11 mouse cellular contexts compared by ENCODE assay signal in the genomic region with DNA sequence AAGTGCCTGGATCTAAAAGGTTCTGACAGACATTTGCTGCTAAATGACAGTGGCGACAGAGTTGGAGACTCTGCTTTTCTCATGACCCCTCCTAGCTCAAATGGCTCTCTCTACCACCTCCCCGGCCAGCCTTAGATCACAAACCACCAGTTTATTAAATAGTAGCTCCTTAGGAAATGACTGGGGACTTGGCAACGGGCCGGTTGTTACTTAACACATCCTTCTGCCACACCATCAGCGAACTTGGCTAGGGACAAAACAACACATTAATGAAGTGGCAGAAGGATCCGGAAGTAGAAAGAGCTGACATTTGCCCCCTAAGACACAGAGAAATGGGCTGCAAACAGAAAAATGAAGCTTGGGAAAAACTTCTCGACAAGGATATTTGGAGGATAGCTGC.
DNase-seq lines count a peak whose midpoint lies in the region; ATAC-seq and TF ChIP-seq lines count a peak whose summit lies in the region.
"Had no signal": no experiment of that assay in that cellular context is flagged by ENCODE, and none has a peak within 500 bp of the region (broad histone marks: within the 10 kb centered on the region; RNA-seq: fewer than 3 reads in every experiment).

No protein-coding gene starts in this region.

- no peak for DNase-seq in forebrain, embryonic 10.5 days (ENCODE audit: extremely low spot score, low spot score)
- DNase-seq in kidney, adult 2 months = peak; percentile 82
- no peak for DNase-seq in thymus, postnatal 10 days (ENCODE audit: low spot score in 2 of 2)
- no peak for DNase-seq in spleen, postnatal 14 days (ENCODE audit: low spot score in 2 of 2)
- no peak for DNase-seq in yolk sac, embryonic 10.5 days (ENCODE audit: low spot score)
- DNase-seq: cerebellum, adult 11-12 months had no signal

- ATAC-seq in forebrain, embryonic 16.5 days = no peak
- 0 out of 2 replicates have a peak, but pooled peaks have one; percentile 17 for ATAC-seq in common myeloid progenitor, adult 5-6 weeks (replicated peaks; ENCODE audit: low read depth, poor library complexity, severe bottlenecking)
- peak; percentile 84 for ATAC-seq in lung, embryonic 16.5 days (ENCODE audit: low read depth)

- TF ChIP-seq POLR2A in kidney, adult 2 months (IDR thresholded peaks at IDR 0.05; ENCODE audit: low read depth, low read length) = no peak

- H3K9ac ChIP-seq in forebrain, embryonic 16.5 days (replicated peaks; ENCODE audit: low read depth, low read length) = no peak overlapping the region
- H3K9ac ChIP-seq in lung, embryonic 16.5 days (ENCODE audit: low read length) = no peak overlapping the region
- H3K9ac ChIP-seq: forebrain, embryonic 12.5 days; midbrain, embryonic 12.5 days had no signal

- no peak overlapping the region for H3K4me2 ChIP-seq in forebrain, embryonic 16.5 days (ENCODE audit: low read length)
- 0 out of 2 replicates have a peak overlapping the region, but pooled peaks have one; percentile 19 for H3K4me2 ChIP-seq in lung, embryonic 16.5 days (ENCODE audit: low read depth, low read length)
- H3K4me2 ChIP-seq: forebrain, embryonic 12.5 days; midbrain, embryonic 12.5 days had no signal

- H3K4me1 ChIP-seq in forebrain, embryonic 10.5 days = peaks cover 59% of the 10 kb centered on the region
- H3K4me1 ChIP-seq in forebrain, embryonic 16.5 days (replicated peaks; ENCODE audit: control insufficient read depth, insufficient read depth, low read length) = peaks cover 7% of the 10 kb centered on the region
- H3K4me1 ChIP-seq in kidney, adult 2 months (ENCODE audit: control insufficient read depth, insufficient read depth, low read length) = 0 out of 2 replicates have a peak, but pooled peaks cover 8% of the 10 kb centered on the region
- peaks cover 54% of the 10 kb centered on the region for H3K4me1 ChIP-seq in lung, embryonic 16.5 days (replicated peaks; ENCODE audit: control insufficient read depth, insufficient read depth, low read length)

- no peak for TF ChIP-seq CTCF in kidney, adult 2 months (conservative IDR thresholded peaks at IDR 0.05; ENCODE audit: insufficient read depth, insufficient read length, low read depth, low read length)

- H3K27me3 ChIP-seq in forebrain, embryonic 10.5 days (ENCODE audit: poor library complexity, severe bottlenecking) = no peaks in the 10 kb centered on the region
- no peaks in the 10 kb centered on the region for H3K27me3 ChIP-seq in forebrain, embryonic 16.5 days (replicated peaks; ENCODE audit: control insufficient read depth, insufficient read depth, low read length)
- H3K27me3 ChIP-seq in kidney, adult 2 months (replicated peaks; ENCODE audit: control insufficient read depth, insufficient read depth, low read length) = no peaks in the 10 kb centered on the region
- H3K27me3 ChIP-seq in lung, embryonic 16.5 days (ENCODE audit: control insufficient read depth, insufficient read depth, low read depth, low read length) = no peaks in the 10 kb centered on the region
- H3K27me3 ChIP-seq: forebrain, embryonic 12.5 days; midbrain, embryonic 12.5 days had no signal

- 0 out of 2 replicates have a peak overlapping the region, but pooled peaks have one; percentile 20 for H3K27ac ChIP-seq in forebrain, embryonic 10.5 days
- no peak overlapping the region for H3K27ac ChIP-seq in forebrain, embryonic 16.5 days (ENCODE audit: low read length)
- H3K27ac ChIP-seq in kidney, adult 2 months (ENCODE audit: insufficient read depth, low read depth, low read length) = peak overlapping the region; percentile 32; the same call in 1 of the 2 replicates
- peak overlapping the region; percentile 86 for H3K27ac ChIP-seq in lung, embryonic 16.5 days (ENCODE audit: low read length)
- H3K27ac ChIP-seq: forebrain, embryonic 12.5 days; midbrain, embryonic 12.5 days had no signal

- H3K4me3 ChIP-seq in forebrain, embryonic 10.5 days = no peak overlapping the region
- H3K4me3 ChIP-seq in forebrain, embryonic 16.5 days (replicated peaks; ENCODE audit: low read length) = no peak overlapping the region
- no peak overlapping the region for H3K4me3 ChIP-seq in kidney, adult 2 months (ENCODE audit: insufficient read depth, low read depth, low read length)
- no peak overlapping the region for H3K4me3 ChIP-seq in lung, embryonic 16.5 days (ENCODE audit: low read length)
- H3K4me3 ChIP-seq: forebrain, embryonic 12.5 days; midbrain, embryonic 12.5 days had no signal

- no peaks in the 10 kb centered on the region for H3K9me3 ChIP-seq in forebrain, embryonic 10.5 days
- no peaks in the 10 kb centered on the region for H3K9me3 ChIP-seq in forebrain, embryonic 16.5 days (ENCODE audit: control insufficient read depth, low read length)
- H3K9me3 ChIP-seq in lung, embryonic 16.5 days (ENCODE audit: control insufficient read depth, low read length) = no peaks in the 10 kb centered on the region
- H3K9me3 ChIP-seq: forebrain, embryonic 12.5 days; midbrain, embryonic 12.5 days had no signal

- H3K36me3 ChIP-seq in forebrain, embryonic 10.5 days (replicated peaks) = peaks cover 5% of the 10 kb centered on the region
- H3K36me3 ChIP-seq in forebrain, embryonic 16.5 days (ENCODE audit: control insufficient read depth, insufficient read depth) = no peaks in the 10 kb centered on the region
- no peaks in the 10 kb centered on the region for H3K36me3 ChIP-seq in kidney, adult 2 months (ENCODE audit: control insufficient read depth, insufficient read depth, low read length)
- no peaks in the 10 kb centered on the region; the same call in 1 of the 2 replicates for H3K36me3 ChIP-seq in lung, embryonic 16.5 days (ENCODE audit: control insufficient read depth, insufficient read depth, low read length)
- H3K36me3 ChIP-seq: forebrain, embryonic 12.5 days; midbrain, embryonic 12.5 days had no signal

- 92% methylated on average over 7 of the region's 7 CpGs for WGBS in forebrain, embryonic 10.5 days
- 76% methylated on average over 7 of the region's 7 CpGs for WGBS in forebrain, embryonic 16.5 days
- 33% methylated on average over 7 of the region's 7 CpGs for WGBS in kidney, adult 2 months
- WGBS in lung, embryonic 16.5 days = 32% methylated on average over 7 of the region's 7 CpGs
